Mouse (Mus musculus) MEL (cell line): ENCODE measurements around the gene Rbpms2.

Experiments
- CHD1 ChIP-seq: IDR thresholded peaks from 2 replicates; pipeline ENCODE4 v1.6.1; 2012; ENCODE audit warnings: low read depth, mild to moderate bottlenecking, inconsistent platforms, low read length, improper control_type of control experiment
- MYB ChIP-seq: IDR thresholded peaks from 2 replicates; pipeline ENCODE4 v1.6.1; 2011; ENCODE audit warnings: mild to moderate bottlenecking, low read depth, low read length, improper control_type of control experiment

- TF ChIP-seq CHD1 (no peak), MYB (no peak)
Observed at GRCm38 (mm10) chr9:65583045-65583444, 46.4 kb upstream of the Rbpms2 start.
